Mouse (Mus musculus) kidney, postnatal 4 days (tissue): Measurements from ENCODE around the gene Dnah12.

Experiments used
- DNase-seq, 2 experiments: peaks; one replicate each; pipeline ENCODE4 v3.0.0; 2021; ENCODE audit warnings: mixed read lengths in 2 of 2

The Dnah12 gene

DNA sequence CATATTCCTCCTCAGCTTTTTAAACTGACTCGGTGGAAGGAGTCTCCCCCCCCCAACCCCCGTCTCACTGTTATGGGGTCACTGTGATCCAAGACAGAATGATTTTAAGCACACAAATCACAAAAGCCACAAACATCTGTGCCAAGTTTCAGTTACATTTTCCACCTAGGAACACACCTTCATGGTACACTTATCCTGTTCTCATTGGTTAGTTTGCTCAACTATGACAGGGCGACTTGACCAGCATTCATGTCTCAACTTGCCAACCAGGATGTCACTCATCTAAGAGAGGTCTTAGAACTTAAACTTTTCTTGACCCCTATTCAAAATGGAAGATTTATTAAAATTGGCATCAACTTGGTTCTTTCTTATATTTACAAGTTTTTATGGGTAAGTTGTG, 31.8 kb downstream of the Dnah12 start:
- DNase-seq: no peak

DNA sequence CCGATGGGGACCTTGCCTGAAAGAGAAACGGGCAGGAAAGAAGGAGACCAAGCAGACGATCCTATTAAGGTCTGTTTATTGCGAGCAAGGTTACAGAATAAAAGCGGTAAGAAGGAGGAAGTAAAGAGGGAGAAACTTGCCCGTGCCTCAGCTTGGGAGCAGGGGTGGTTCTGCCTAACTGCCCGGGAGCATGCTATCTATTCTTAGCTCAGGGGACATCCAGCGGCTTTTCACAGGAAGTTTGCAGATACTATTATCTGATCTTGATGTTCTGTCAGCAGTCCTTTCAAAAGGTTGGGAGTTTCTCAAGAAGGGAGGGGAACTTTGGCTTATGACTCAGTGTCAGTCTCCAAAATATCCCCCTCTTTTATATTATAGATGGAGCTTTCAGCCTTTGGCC, 65.5 kb downstream of the Dnah12 start:
- DNase-seq: no peak

DNA sequence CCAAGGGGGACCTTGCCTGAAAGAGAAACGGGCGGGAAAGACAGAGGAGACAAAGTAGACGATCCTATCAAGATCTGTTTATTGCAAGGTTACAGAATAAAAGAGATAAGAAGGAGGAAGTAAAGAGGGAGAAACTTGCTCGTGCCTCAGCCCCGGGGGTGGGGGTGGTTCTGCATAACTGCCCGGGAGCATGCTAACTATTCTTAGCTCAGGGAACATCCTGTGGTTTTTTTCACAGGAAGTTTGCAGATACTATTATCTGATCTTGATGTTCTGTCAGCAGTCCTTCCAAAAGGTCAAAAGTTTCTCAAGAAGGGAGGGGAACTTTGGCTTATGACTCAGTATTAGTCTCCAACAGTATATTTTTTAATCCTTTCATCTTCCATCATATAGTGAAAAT, 71.8 kb downstream of the Dnah12 start:
- DNase-seq: peak in 1 of 2 experiments; percentile 2

DNA sequence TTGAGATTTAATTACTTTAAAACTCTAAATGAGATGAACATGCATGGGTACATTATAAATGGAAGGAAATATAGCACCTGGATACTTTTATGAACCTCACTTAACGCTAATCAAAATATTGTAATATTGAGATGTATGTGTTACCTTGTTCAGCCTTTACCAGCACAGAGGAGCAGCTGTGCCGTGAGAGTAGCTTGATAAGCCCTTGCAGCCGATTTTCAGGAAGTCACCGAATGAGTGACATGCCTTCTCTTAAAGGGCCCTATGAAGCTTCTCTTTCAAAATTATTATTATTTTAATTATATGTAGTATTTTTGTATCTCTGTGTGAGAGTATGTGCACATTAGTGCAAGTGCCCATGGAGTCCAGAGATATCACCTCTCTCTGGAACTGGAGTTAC, 75.1 kb downstream of the Dnah12 start:
- no peak for DNase-seq

DNA sequence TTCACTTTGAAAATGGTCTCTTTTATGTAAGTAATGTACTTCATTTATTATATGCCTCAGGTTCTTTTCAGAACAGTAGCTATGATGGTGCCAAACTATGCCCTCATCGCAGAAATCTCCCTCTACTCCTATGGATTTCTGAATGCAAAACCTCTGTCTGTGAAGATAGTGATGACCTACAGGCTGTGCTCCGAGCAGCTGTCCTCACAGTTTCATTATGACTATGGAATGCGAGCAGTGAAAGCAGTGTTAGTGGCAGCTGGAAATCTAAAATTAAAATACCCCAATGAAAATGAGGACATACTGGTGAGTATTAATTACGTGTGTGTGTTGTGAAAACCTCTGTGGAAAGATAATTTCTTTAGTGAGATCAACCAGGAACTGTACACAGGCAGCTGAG, 80.5 kb downstream of the Dnah12 start:
- no peak for DNase-seq

DNA sequence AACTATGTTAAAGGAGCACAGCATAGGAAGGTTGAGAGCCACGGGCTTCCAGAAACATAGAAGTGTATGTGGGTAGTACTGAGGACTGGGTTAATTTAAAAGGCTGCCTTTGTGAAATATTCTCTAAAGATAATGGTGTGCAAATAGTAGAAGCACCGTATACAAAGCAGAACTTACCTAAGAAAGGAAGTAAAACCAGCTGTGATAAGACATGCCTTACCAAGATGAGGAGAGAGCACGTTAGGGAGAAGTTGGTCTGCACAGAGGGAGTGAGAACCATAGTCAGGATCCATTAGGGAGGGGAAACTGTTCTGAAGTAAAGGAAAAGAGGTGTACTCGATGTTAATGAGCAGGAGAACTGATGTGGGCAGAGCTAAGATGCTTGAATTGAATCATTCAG, 90.7 kb downstream of the Dnah12 start:
- DNase-seq: no peak

DNA sequence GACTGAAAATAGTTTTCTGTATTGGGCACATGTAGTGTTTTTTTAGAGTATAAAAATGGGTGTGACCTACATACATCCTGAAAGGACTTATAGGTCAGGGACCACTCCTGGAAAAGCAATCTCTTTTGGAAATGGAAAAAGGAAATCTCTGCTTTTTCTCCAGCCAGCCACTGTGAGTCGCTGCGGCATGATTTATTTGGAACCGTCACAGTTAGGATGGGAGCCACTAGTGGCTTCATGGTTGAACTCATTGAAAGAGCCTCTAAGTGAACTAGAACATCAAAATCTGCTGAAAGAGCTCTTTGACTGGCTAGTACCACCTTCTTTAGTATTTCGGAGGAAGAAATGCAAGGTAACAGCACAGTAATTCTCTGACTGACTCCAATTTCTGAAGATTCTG, 92.6 kb downstream of the Dnah12 start:
- DNase-seq: peak; percentile 29 to 40

DNA sequence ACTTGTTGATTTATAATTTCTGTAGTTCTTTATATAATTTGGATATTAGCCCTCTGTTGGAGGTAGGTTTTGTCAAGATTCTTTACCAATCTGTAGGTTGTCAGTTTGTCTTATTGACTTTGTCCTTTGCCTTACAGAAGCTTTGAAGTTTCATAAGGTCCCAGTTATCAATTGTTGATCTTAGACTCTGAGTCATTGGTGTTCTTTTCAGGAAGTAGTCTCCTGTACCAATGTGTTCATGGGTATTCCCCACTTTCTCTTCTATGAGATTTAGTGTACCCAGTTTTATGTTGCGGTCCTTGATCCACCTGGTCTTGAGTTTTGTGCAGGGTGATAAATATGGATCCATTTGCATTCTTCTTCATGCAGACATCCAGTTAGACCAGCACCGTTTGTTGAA, 101.4 kb downstream of the Dnah12 start:
- no peak for DNase-seq

DNA sequence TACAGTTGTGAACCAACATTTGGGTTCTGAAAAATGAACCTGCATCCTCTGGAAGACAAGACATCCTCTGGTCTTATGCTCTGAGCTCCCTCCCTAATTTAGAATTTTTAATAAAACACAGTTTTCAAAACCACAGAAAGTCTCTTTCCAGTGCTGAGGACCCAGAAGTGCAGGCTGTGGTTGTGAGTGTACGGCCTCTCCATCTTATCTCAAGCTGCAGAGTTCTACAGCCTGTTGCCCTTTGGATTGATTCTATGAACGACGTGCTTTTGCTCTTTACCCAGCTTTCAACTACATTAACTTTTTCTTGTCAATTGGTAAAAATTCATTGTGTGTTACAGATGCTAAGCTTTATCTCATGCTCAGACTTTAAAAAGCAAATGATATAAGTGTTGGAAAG, 105.3 kb downstream of the Dnah12 start:
- no peak for DNase-seq

DNA sequence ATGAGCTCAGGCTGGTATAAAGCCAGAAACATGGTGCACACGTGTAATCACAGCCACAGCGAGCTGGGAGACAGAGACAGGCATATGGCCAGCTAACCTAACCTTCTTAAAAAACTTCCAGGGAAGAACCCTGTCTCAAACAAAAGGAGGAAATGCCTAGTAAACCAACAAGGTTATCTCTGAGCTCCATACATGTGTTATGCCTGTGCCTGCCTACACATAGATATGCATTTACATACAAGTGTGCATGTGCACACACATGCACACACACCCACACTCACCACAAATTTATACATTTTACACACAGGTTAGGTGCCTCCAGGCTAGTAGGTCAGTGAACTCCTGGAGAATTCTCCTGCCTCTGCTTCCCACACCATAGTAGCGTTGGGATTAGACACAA, 106.2 kb downstream of the Dnah12 start:
- no peak for DNase-seq

DNA sequence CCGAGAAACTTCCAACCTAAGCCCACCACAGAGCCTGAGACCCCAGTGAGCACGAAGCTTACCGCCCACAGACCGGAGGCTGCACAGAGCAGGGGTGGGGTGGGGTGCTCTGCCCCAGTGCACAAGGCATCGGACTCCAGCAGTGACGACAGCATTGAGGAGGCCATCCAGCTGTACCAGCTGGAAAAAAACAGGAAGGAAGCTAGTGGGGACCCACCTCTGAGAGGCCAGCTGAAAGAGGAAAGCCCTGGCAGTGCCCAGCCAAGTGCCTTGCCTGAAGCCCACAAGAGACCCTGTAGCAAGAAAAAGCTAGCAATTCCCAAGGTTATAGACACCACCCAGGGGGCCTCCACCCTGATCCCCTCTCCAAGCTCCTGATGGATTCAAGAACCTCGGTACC, 112.4 kb downstream of the Dnah12 start:
- DNase-seq: peak in 1 of 2 experiments; percentile 3

DNA sequence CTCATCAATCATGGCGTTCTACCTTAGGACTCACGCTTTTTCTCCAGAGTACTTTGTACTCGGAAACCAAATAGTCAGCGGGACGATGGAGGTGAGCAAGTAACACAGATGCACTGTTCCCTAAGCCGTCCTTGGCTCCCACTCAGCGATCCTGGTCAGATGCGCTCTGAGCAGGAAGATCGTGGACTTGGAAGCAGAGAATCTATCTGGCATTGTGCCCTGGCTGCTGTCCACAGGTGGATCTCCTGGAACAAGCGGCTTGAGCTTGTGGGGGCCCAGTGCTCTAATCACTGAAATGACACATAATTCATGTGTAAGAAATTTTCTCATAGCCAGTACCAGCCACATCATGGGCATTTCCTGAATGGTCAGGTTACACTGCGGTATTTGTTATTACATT, 119.7 kb downstream of the Dnah12 start:
- DNase-seq: no peak

DNA sequence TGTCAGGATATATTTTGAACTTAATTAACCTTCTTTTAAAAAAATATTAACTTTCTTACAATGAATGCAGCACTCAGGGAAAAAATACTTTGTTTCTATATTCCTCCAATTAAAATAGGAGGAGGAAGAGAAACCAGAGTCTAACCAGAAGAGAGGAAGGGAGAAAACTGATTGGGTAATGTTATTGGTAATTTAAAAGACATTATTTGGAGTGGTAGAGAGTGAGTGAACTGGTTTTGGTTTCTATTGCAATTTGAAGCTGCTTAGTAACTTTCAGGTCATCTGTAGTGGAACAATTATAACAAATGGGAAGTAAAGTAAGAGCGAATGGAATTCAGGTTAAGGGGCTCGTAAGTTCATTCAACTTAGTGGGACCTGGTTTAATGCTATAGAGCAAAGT, 120.8 kb downstream of the Dnah12 start:
- no peak for DNase-seq

DNA sequence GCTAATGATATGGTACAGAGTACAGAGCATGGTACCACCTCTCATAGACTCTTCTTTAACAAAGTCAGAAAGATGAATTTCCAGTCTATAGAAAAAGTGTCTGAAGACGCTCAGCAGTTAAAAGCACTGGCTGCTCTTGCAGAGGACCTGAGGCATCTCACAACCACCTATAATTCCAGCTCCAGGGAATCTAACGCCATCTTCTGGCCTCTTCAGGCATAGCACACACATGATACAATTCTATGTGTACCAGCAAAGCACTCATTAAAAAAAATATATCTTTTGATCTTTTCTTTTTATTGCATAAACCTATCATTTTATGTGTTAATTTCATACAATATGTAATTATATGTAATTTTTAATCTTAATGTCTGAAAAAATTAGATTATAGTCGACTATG, 121.8 kb downstream of the Dnah12 start:
- DNase-seq: peak; percentile 11 to 13

DNA sequence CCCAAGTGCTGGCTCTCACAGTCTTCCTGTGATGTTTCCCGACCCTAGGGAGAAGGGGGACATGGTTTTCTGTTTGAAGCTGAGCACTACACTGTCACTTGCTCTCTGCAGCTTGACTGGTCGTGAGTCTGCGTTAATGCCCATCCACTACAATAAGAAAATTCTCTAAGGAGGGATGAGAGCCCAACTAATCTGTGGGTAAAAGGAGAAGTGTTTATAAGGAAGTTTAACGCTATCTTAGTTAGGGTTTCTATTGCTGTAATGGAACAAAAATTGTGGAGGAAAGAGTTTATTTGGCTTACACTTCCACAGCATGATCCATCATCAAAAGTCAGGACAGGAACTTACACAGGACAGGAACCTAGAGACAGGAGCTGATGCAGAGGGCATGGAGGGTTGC, 123.7 kb downstream of the Dnah12 start:
- DNase-seq: no peak

DNA sequence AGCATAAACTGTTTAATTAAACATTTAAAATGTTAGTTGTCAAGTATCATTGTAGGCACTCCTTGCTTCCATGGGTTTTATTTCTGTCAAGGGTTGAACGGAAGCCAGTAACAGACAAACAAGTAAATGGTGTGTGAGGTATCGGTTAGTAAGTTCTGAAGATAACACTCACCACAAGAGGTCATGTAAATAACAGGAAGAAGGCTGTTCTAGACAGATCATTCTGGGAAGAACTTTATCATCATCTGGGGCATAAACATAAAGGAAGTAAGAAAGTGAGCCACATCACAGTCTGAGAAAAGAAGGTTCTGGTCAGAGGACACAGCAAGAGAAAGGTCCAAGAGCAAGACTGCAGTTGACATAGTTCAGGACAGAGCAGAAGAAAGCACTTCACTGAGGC, 132.9 kb downstream of the Dnah12 start:
- DNase-seq: no peak

DNA sequence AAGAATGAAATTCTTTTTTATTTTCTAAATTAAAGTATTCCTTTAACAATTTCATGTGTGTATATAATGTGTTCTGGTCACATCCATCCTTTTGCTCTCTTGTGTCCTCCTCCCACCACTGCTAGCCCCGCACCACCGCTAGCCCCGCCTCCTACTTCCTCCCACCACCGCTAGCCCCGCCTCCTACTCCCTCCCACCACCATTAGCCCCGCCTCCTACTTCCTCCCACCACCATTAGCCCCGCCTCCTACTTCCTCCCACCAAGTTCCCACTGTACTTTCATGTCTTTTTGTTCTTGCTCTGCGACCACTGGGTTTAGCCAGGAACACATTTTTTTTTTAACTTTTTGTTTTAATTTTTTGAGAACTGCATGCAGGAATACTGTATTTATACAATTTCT, 160.0 kb downstream of the Dnah12 start:
- DNase-seq: peak in 1 of 2 experiments; percentile 9

DNA sequence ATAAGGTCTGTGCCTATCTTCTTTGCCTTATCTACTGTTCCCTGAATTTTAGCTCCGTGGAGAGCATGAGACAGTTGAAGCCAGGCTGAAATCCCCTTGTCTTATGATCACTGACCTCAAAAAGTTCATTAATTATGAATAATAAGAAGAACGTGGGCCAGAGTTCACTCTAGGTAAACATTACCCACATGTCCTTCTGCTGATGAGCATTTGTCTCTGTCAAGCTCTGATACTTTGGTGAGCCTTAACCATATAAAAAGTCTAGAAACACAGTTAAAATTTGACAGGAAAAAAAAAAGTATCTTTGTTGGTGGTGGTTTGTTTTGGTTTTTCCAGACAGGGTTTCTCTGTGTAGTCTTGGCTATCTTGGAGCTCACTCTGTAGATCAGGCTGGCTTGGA, 161.0 kb downstream of the Dnah12 start:
- no peak for DNase-seq

DNA sequence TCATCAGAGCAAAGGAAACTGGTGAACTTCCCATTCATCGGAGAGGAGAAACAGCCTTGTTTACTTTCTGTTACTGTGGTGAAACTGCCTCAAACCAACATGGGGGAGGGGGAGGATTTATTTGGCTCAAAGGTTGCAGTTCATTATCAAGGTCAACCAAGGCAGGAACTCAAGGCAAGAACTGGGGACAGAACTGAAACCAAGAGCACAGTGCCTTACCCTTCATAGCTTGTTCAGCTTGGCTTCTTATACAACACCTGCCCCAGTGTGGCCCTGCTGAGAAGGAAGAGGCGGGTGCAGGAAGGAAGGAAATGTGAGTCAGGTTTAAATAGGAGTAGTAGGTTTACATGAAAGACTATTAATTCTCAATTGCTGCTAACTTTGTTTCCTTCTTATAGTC, 165.3 kb downstream of the Dnah12 start:
- DNase-seq: peak in 1 of 2 experiments; percentile 17

DNA sequence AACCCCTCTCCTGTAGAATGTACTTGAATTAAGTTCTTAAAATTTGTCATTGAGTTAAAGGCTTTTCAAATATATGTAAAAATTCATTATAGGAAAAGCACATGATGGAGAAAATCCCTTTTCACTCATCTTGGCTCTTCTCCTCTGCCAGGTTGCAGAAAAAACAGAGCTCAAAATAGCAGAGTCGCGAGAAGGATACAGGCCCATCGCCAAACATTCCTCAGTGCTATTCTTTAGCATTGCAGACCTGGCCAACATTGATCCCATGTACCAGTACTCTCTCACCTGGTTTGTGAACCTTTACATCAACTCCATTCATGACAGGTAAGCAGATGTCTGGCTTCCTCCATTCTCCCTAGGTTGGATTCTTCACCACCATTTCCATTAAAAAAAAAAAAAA, 165.9 kb downstream of the Dnah12 start:
- DNase-seq: no peak

DNA sequence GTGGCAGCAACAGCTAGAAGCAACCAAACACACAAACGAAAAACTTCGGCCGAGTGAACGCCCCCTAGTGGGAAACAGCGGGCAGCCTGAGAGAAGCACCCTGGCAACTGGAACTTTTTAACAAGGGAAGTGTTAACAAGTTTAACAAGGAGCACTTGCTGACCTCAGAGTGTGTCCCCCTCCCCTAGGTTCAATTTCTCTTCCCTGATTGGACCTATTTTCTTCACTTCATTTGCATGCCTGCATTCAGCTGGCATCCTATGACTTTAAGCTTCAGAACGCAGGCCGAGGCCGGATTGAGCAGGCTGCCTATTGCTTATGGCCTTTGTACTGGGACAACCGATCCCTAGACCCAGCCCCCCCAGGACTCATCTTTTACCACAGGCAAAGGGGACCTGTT, 174.3 kb downstream of the Dnah12 start:
- DNase-seq: no peak

DNA sequence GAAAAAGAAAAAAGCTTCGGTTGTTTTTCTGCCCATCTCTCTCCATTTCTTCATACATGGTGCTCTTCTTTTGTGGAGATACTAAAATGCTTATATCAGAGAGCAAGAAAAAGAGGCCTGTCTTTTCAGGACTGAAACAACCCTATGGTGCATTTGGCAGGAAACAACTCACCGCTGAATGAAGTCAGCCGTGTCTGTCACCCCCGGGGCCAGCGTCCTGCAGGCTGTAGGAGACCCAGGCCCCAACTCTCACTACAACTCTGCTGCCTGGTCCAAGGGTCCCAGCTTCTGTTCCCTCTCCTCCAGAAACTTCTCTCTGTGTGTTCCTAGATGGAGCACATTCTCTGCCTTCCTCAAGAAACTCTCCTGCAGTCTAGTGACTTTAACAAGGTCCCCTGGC, 175.2 kb downstream of the Dnah12 start:
- no peak for DNase-seq

DNA sequence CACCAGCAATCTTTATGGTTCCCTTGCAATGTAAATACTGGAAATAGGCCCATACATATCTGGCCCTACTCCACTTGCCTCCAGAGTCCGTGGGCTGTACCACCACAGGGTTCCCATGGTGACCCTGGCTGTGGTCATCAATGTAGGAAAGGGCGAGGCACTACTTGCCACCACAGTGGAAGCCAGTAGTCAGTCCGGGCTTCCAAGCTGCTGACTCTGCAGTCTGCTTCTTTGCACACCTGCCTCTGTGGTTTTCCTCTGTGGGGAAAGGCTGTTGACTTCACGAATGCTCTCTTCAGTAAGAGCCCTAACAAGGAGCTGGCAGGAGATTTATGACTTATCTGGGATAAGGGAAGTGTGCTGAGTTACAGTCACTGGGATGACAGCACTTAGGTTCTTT, 185.7 kb downstream of the Dnah12 start:
- no peak for DNase-seq

DNA sequence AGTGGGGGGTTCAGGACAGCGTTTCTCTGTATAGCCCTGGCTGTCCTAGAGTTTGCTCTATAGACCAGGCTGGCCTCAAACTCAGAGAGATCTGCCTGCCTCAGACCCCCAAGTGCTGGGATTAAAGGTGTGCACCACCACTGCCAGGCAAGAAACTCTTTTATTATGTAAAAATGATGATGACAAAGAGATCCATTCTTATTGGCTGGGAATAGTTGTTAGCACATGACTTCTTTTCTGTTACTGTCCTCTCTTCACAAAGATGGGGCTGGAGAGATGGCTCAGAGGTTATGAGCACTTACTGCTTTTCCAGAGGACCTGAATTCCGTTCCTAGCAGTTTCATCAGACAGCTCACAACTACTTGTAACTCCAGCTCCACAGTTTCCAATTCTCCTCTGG, 186.9 kb downstream of the Dnah12 start:
- DNase-seq: no peak

DNA sequence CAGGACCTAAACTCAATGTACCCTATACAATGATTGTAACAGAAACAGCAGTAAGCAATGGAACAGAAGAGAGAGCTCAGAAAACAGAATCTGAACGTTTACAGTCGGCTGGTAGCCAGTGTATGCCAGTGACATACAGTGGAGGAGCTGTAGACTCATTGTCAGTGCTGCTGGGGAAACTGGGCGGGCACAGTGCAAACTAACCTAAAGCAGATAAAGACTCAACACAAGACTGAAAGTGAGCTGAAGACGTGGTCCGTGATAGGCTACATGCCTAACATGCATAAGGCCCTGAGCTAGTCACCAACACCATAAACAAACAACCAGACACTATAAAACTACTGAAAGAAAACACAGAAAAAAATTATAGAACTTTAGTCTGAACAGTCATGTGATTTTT, 188.6 kb downstream of the Dnah12 start:
- DNase-seq: no peak

DNA sequence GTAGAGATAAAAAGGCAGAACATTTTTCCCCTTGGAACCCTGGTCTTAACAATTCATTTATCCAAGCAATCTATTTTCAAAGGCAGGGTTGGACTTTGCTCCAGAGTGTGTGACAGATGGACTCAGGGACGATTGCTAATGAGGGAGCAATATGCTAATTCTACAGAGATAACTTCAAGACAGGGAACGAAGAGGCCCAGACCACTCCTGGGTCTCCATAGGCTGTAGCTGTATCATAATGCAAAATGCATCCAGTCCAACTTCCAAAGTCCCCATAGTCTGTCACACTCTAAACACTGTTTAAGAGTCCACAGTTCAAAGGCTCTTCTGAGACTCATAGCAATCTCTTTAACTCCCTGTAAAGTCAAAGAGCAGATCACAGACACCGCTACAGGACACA, 194.2 kb downstream of the Dnah12 start:
- DNase-seq: no peak
